Mouse (Mus musculus): Measurements from ENCODE around the gene Exosc6.

GRCm38 (mm10) chr8:111049106-111049505 lies 7.0 kb upstream of the Exosc6 start:
- TF ChIP-seq CTCF (IDR thresholded peaks at IDR 0.05; ENCODE audit: control insufficient read depth, insufficient read depth, insufficient replicate concordance, low read depth, low read length) (no peak), POLR2A (IDR thresholded peaks at IDR 0.05; ENCODE audit: control insufficient read depth, low read depth, low read length) (no peak)

Measured in testis, adult 2 months (tissue).